Mouse (Mus musculus): ENCODE measurements at regions not wholly inside any gene's neighbourhood (a gene's known extent, or its start where the extent isn't known, plus 50 kb on each side); places are given as distances from the start of the nearest gene placed in this dataset.

DNA sequence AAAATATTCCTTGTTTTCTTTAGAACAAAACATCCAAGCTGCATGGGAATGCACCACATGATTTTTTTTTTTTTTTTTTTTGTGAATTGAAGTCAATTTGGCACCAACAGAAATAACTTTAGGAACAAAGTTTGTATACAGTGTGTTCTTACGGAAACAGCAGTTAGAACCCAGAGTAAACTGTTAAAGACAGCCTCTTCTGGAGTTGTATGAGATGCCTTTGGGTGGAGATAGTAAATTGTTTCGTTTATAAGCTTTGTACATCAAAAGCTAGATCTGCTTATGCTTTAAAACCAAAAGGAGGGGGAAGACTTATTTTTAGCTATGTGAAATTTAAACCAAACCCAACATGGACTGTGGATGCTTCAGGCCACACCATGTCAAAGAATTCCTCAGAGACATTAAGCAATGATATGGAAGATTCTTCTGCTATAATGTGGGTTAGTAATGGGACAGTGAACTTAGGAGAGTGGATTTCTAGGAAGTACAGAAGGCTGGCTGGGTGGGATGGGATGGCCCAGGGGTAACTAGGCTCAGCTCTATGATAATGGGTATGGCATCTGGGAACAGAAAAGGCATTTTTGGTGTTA, 265.6 kb downstream of the Pten start:
- TF ChIP-seq CTCF (conservative IDR thresholded peaks at IDR 0.05; ENCODE audit: insufficient read depth, insufficient read length, low read depth, low read length) (no peak), POLR2A (IDR thresholded peaks at IDR 0.05; ENCODE audit: low read depth, low read length) (no peak)
